Comparison of ENCODE assay signal across 9 mouse cellular contexts in genomic region chr19:6452030-6452494, GRCm38 (mm10). TPM values are rescaled to one million over a fixed set of nuclear protein-coding genes. Genes with fewer than 3 reads are reported as not detected.
DNase-seq lines count a peak whose midpoint lies in the region; ATAC-seq and TF ChIP-seq lines count a peak whose summit lies in the region.
"Had no signal": no experiment of that assay in that cellular context is flagged by ENCODE, and none has a peak within 500 bp of the region (broad histone marks: within the 10 kb centered on the region; RNA-seq: fewer than 3 reads in every experiment).

No protein-coding gene starts in this region.

- DNase-seq in CH12.LX (ENCODE audit: extremely low read depth): peak; percentile 78
- peak; percentile 62 for DNase-seq in c-Kit-positive CD71-positive TER-119-negative erythroid progenitor cells, embryonic 14.5 days (ENCODE audit: low read depth)
- peak; percentile 79 to 81 for DNase-seq in heart, postnatal 36 days
- DNase-seq in layer of hippocampus, adult 11-12 months (ENCODE audit: low spot score): peak; percentile 90
- peak; percentile 76 for DNase-seq in liver, postnatal 0 days
- peak; percentile 75 for DNase-seq in testis, postnatal 14 days (ENCODE audit: low spot score)

- TF ChIP-seq POLR2A in CH12.LX (IDR thresholded peaks at IDR 0.05; ENCODE audit: low read depth, low read length): no peak

- H3K79me2 ChIP-seq in CH12.LX (replicated peaks; ENCODE audit: control insufficient read depth, extremely low read depth, insufficient read depth, poor library complexity, severe bottlenecking): no peaks in the 10 kb centered on the region

- no peak overlapping the region for H3K9ac ChIP-seq in CH12.LX (ENCODE audit: insufficient read depth, low read depth)
- no peak overlapping the region for H3K9ac ChIP-seq in forebrain, embryonic 15.5 days (replicated peaks)
- no peak overlapping the region for H3K9ac ChIP-seq in liver, postnatal 0 days (replicated peaks)
- H3K9ac ChIP-seq in neural tube, embryonic 15.5 days (replicated peaks): no peak overlapping the region

- H3K27ac ChIP-seq in CH12.LX (ENCODE audit: insufficient read depth, low read depth): no peak overlapping the region
- peak overlapping the region; percentile 76 for H3K27ac ChIP-seq in forebrain, embryonic 15.5 days (replicated peaks)
- H3K27ac ChIP-seq in liver, postnatal 0 days (ENCODE audit: low read depth): 0 out of 2 replicates have a peak overlapping the region, but pooled peaks have one; percentile 16
- H3K27ac ChIP-seq in neural tube, embryonic 15.5 days (replicated peaks): peak overlapping the region; percentile 77

- H3K4me3 ChIP-seq in CH12.LX (replicated peaks in 1 of 3; ENCODE audit: low read depth in 2 of 3, low read length in 2 of 3, poor library complexity in 1 of 3): no peak overlapping the region
- H3K4me3 ChIP-seq in forebrain, embryonic 15.5 days: no peak overlapping the region
- no peak overlapping the region for H3K4me3 ChIP-seq in liver, postnatal 0 days (ENCODE audit: low read depth, low read length)
- no peak overlapping the region for H3K4me3 ChIP-seq in neural tube, embryonic 15.5 days (replicated peaks)
- H3K4me3 ChIP-seq: erythroblast, embryonic 14.5 days had no signal

- H3K4me2 ChIP-seq in CH12.LX (ENCODE audit: insufficient read depth, low read depth, poor library complexity, severe bottlenecking): no peak overlapping the region
- H3K4me2 ChIP-seq in forebrain, embryonic 15.5 days (replicated peaks): no peak overlapping the region
- H3K4me2 ChIP-seq in liver, postnatal 0 days (ENCODE audit: low read depth, low read length): no peak overlapping the region
- H3K4me2 ChIP-seq in neural tube, embryonic 15.5 days: 0 out of 2 replicates have a peak overlapping the region, but pooled peaks have one; percentile 9

- ATAC-seq in forebrain, embryonic 15.5 days (replicated peaks): peak; percentile 77
- ATAC-seq in liver, postnatal 0 days: peak; percentile 84
- ATAC-seq in neural tube, embryonic 15.5 days (ENCODE audit: low FRiP score): peak; percentile 77

- TF ChIP-seq EP300 in CH12.LX (IDR thresholded peaks at IDR 0.05; ENCODE audit: low read length): no peak
- no peak for TF ChIP-seq EP300 in liver, postnatal 0 days (IDR thresholded peaks at IDR 0.05; ENCODE audit: low read depth)

- TF ChIP-seq CTCF in CH12.LX (conservative IDR thresholded peaks at IDR 0.05 in 1 of 2, IDR thresholded peaks at IDR 0.05 in 1 of 2; ENCODE audit: low read depth in 2 of 2, low read length in 2 of 2): peak; percentile 41 to 81
- peak; percentile 85 for TF ChIP-seq CTCF in liver, postnatal 0 days (IDR thresholded peaks at IDR 0.05; ENCODE audit: low read depth)

- in situ Hi-C loops in CH12.LX (cut with MboI; ENCODE audit: low pct_ligation_motif_present, low pct_unique_long_range_greater_than_20kb, low sequenced_read_pairs): no loop called here

- peaks cover 57% of the 10 kb centered on the region for H3K27me3 ChIP-seq in CH12.LX (replicated peaks)
- H3K27me3 ChIP-seq in forebrain, embryonic 15.5 days: no peaks in the 10 kb centered on the region
- peaks cover 8% of the 10 kb centered on the region; the same call in 1 of the 2 replicates for H3K27me3 ChIP-seq in liver, postnatal 0 days (ENCODE audit: insufficient read depth, low read length)
- H3K27me3 ChIP-seq in neural tube, embryonic 15.5 days (replicated peaks): no peaks in the 10 kb centered on the region

- no peaks in the 10 kb centered on the region for H3K36me3 ChIP-seq in CH12.LX (replicated peaks in 1 of 2; ENCODE audit: control insufficient read depth in 1 of 2, insufficient read depth in 1 of 2, low read length in 1 of 2)
- peaks cover 3% of the 10 kb centered on the region; the same call in 1 of the 2 replicates for H3K36me3 ChIP-seq in forebrain, embryonic 15.5 days
- no peaks in the 10 kb centered on the region for H3K36me3 ChIP-seq in liver, postnatal 0 days (replicated peaks; ENCODE audit: insufficient read depth, low read length)
- peaks cover 10% of the 10 kb centered on the region; the same call in 1 of the 2 replicates for H3K36me3 ChIP-seq in neural tube, embryonic 15.5 days

- 16% methylated on average over 6 of the region's 6 CpGs for WGBS in forebrain, embryonic 15.5 days
- WGBS in liver, postnatal 0 days (ENCODE audit: insufficient replicate concordance): 28% methylated on average over 6 of the region's 6 CpGs
- 18% methylated on average over 6 of the region's 6 CpGs for WGBS in neural tube, embryonic 15.5 days

- peaks cover 6 to 51% of the 10 kb centered on the region in 2 experiments for H3K4me1 ChIP-seq in CH12.LX (ENCODE audit: control insufficient read depth in 1 of 2, insufficient read depth in 2 of 2)
- H3K4me1 ChIP-seq in forebrain, embryonic 15.5 days: peaks cover 63% of the 10 kb centered on the region
- H3K4me1 ChIP-seq in liver, postnatal 0 days (ENCODE audit: insufficient read depth): peaks cover 6% of the 10 kb centered on the region; the same call in 1 of the 2 replicates
- peaks cover 59% of the 10 kb centered on the region for H3K4me1 ChIP-seq in neural tube, embryonic 15.5 days

- intact Hi-C loops in heart, postnatal 36 days (cut with DNase I): loop anchor here (1.0 to 2.0 kb wide), 3 partner anchors 34 to 79 kb away; partner anchors contain the start of gene Nrxn2

- dilution Hi-C loops in CH12.LX (cut with MboI; ENCODE audit: extremely low pct_ligation_motif_present, extremely low pct_unique_long_range_greater_than_20kb, low sequenced_read_pairs): no loop called here

- peak; percentile 56 for TF ChIP-seq RAD21 in CH12.LX (IDR thresholded peaks at IDR 0.05; ENCODE audit: low read depth, low read length)

- no peaks in the 10 kb centered on the region for H3K9me3 ChIP-seq in CH12.LX (replicated peaks; ENCODE audit: low read length)
- no peaks in the 10 kb centered on the region for H3K9me3 ChIP-seq in forebrain, embryonic 15.5 days
- H3K9me3 ChIP-seq in liver, postnatal 0 days (ENCODE audit: low read length): no peaks in the 10 kb centered on the region
- no peaks in the 10 kb centered on the region for H3K9me3 ChIP-seq in neural tube, embryonic 15.5 days (replicated peaks)

TF ChIP-seq in CH12.LX, 34 proteins besides CTCF, POLR2A, EP300 and RAD21:
- TF ChIP-seq MAFK (IDR thresholded peaks at IDR 0.05; ENCODE audit: insufficient replicate concordance, low read length) (no peak), ELF1 (IDR thresholded peaks at IDR 0.05; ENCODE audit: low read depth, low read length) (peak; percentile 36; the same call in 1 of the 2 replicates), SMC3 (IDR thresholded peaks at IDR 0.05; ENCODE audit: low read depth, low read length) (peak; percentile 70), HCFC1 (IDR thresholded peaks at IDR 0.05; ENCODE audit: low read depth, low read length) (peak; percentile 92), ETS1 (conservative IDR thresholded peaks at IDR 0.05; ENCODE audit: low read depth, low read length) (no peak), BHLHE40 (IDR thresholded peaks at IDR 0.05; ENCODE audit: low read depth, low read length) (peak; percentile 92), KAT2A (IDR thresholded peaks at IDR 0.05; ENCODE audit: insufficient replicate concordance, low read length) (peak; percentile 60; the same call in 1 of the 2 replicates)
TF ChIP-seq in CH12.LX: peak in this region for 5.

RNA-seq across cellular contexts. Expression of gene Nrxn2, which starts 33.5 kb away (rescaled TPM):
- 0.29 and 0.30 TPM in 2 replicates for total RNA-seq in CH12.LX (2012; rRNA removed)
- total RNA-seq in CH12.LX (2014; rRNA removed): 0.20 and 0.31 TPM in 2 replicates
- polyA plus RNA-seq in CH12.LX (2012; ENCODE audit: insufficient read length, low read depth): 0.71 and 1.1 TPM in 2 replicates
- polyA plus RNA-seq in forebrain, embryonic 15.5 days (2015; fragmentation: Nextera tagmentation; extraction: Ambion mirVana): 31.1 and 32.4 TPM in 2 replicates
- 1 to 10 TPM; 3.9 to 4.5 TPM for total RNA-seq in heart, postnatal 36 days (2021)
- 0.96 and 0.97 TPM in 2 replicates for polyA plus RNA-seq in liver, postnatal 0 days (2015; fragmentation: Nextera tagmentation; extraction: Ambion mirVana)
- polyA plus RNA-seq in neural tube, embryonic 15.5 days (2015; fragmentation: Nextera tagmentation; extraction: Ambion mirVana): 31.3 and 45.7 TPM in 2 replicates

RNA-seq across cellular contexts. Expression of gene Rasgrp2, which starts 52.9 kb away (rescaled TPM):
- 16.9 and 22.0 TPM in 2 replicates for total RNA-seq in CH12.LX (2012; rRNA removed)
- 7.4 and 9.3 TPM in 2 replicates for total RNA-seq in CH12.LX (2014; rRNA removed)
- 26.0 and 37.9 TPM in 2 replicates for polyA plus RNA-seq in CH12.LX (2012; ENCODE audit: insufficient read length, low read depth)
- 34.6 and 41.3 TPM in 2 replicates for polyA plus RNA-seq in forebrain, embryonic 15.5 days (2015; fragmentation: Nextera tagmentation; extraction: Ambion mirVana)
- 10 to 100 TPM; 38.8 to 57.2 TPM for total RNA-seq in heart, postnatal 36 days (2021)
- 90.7 and 93.5 TPM in 2 replicates for polyA plus RNA-seq in liver, postnatal 0 days (2015; fragmentation: Nextera tagmentation; extraction: Ambion mirVana)
- 197 and 217 TPM in 2 replicates for polyA plus RNA-seq in neural tube, embryonic 15.5 days (2015; fragmentation: Nextera tagmentation; extraction: Ambion mirVana)

Comparison
In these comparisons a context has a peak if more than half of its experiments do, and no peak if none do; other contexts are left out.
1. RNA of gene Nrxn2, which starts 33.5 kb away (polyA plus RNA-seq): 31.3 to 45.7 TPM in neural tube, embryonic 15.5 days and 31.1 to 32.4 TPM in forebrain, embryonic 15.5 days; 0.96 to 0.97 TPM in liver, postnatal 0 days and 0.71 to 1.1 TPM in CH12.LX; every median in the first group is over 10 times any median in the second.
2. Peak in every context shown above with its lines, with median percentiles within 50 percentile points of each other: DNase-seq and ATAC-seq.